26 mouse cellular contexts compared by ENCODE assay signal in the genomic region with DNA sequence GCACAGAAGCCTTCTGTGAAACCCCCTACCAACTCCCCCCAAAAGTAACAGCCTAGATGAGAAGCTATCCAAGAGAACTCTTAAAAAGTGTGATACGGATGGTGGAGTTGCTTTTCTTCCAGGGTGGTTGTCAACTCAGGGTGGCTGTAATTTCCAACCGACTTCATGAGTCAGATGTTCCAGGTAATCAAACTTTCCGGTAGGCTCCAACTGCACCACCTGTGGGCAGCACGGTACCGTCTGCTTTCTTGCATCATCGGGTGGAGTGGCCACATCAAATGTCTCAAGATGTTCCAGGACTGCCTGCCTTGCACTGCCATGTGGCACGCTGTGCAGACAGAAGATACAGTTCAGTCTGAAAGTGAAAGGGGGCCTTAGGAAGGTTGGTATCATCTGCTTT.
"Had no signal": no experiment of that assay in that cellular context is flagged by ENCODE, and none has a peak within 500 bp of the region (broad histone marks: within the 10 kb centered on the region; RNA-seq: fewer than 3 reads in every experiment).

No protein-coding gene starts in this region.

- H3K4me1 ChIP-seq: embryonic facial prominence, embryonic 10.5 days; embryonic facial prominence, embryonic 12.5 days; embryonic facial prominence, embryonic 13.5 days; embryonic facial prominence, embryonic 15.5 days; forebrain, embryonic 13.5 days; heart, embryonic 10.5 days had no signal

- H3K4me3 ChIP-seq: embryonic facial prominence, embryonic 10.5 days; embryonic facial prominence, embryonic 12.5 days; embryonic facial prominence, embryonic 13.5 days; embryonic facial prominence, embryonic 15.5 days; erythroblast, embryonic 14.5 days; forebrain, embryonic 10.5 days; forebrain, embryonic 12.5 days; forebrain, embryonic 13.5 days; forebrain, embryonic 15.5 days; gastrocnemius, adult 2 months; heart, adult 2 months; heart, embryonic 10.5 days had no signal

- DNase-seq: cerebellum, adult 8-10 months; cerebellum, adult 9-10 months; cerebellum, adult 9-11 months; cerebellum, postnatal 10 days; cerebellum, postnatal 14 days; cerebellum, postnatal 25 days; cerebellum, postnatal 36 days; embryo, embryonic 11 days; forebrain, postnatal 0 days; gastrocnemius, adult 2 months; gastrocnemius, postnatal 10 days; gastrocnemius, postnatal 14 days; gastrocnemius, postnatal 25 days; gastrocnemius, postnatal 36 days; heart, adult 2 months had no signal

- H3K27me3 ChIP-seq: embryonic facial prominence, embryonic 12.5 days; embryonic facial prominence, embryonic 13.5 days; embryonic facial prominence, embryonic 15.5 days; forebrain, embryonic 12.5 days; forebrain, embryonic 13.5 days; forebrain, embryonic 15.5 days had no signal

- H3K4me2 ChIP-seq: embryonic facial prominence, embryonic 12.5 days; embryonic facial prominence, embryonic 13.5 days; embryonic facial prominence, embryonic 15.5 days; forebrain, embryonic 12.5 days; forebrain, embryonic 13.5 days; forebrain, embryonic 15.5 days; heart, embryonic 11.5 days had no signal

- H3K36me3 ChIP-seq: embryonic facial prominence, embryonic 10.5 days; embryonic facial prominence, embryonic 12.5 days; embryonic facial prominence, embryonic 13.5 days; embryonic facial prominence, embryonic 15.5 days; forebrain, embryonic 10.5 days; forebrain, embryonic 12.5 days; forebrain, embryonic 15.5 days; heart, embryonic 10.5 days had no signal

- H3K9ac ChIP-seq: embryonic facial prominence, embryonic 12.5 days; embryonic facial prominence, embryonic 13.5 days; embryonic facial prominence, embryonic 15.5 days; forebrain, embryonic 12.5 days; forebrain, embryonic 13.5 days; forebrain, embryonic 15.5 days; forebrain, postnatal 0 days had no signal

- H3K9me3 ChIP-seq: embryonic facial prominence, embryonic 10.5 days; embryonic facial prominence, embryonic 12.5 days; embryonic facial prominence, embryonic 13.5 days; embryonic facial prominence, embryonic 15.5 days; forebrain, embryonic 12.5 days; forebrain, embryonic 13.5 days; forebrain, embryonic 15.5 days; heart, embryonic 10.5 days had no signal

- H3K27ac ChIP-seq: embryonic facial prominence, embryonic 10.5 days; embryonic facial prominence, embryonic 12.5 days; embryonic facial prominence, embryonic 13.5 days; embryonic facial prominence, embryonic 15.5 days; forebrain, embryonic 12.5 days; forebrain, embryonic 13.5 days; forebrain, embryonic 15.5 days; gastrocnemius, adult 2 months; heart, adult 2 months; heart, embryonic 10.5 days had no signal
